Mouse (Mus musculus): Measurements from ENCODE around the gene Kif19a. TPM values are rescaled to one million over a fixed set of nuclear protein-coding genes. Genes with fewer than 3 reads are reported as not detected.

Gene Kif19a
- polyA plus RNA-seq (2016; fragmentation: Nextera tagmentation; extraction: Ambion mirVana): 2.1 and 2.4 TPM in 2 replicates

GRCm38 (mm10) chr11:114764820-114765818 is at the start of gene Kif19a:
TSS of gene Kif19a (plus strand) at chr11:114765388.
- no peak for ATAC-seq (ENCODE audit: insufficient number of reproducible peaks, insufficient read depth, low FRiP score, low TSS enrichment)
- peak within 1 kb of the TSS; percentile 20; the same call in 1 of the 2 replicates for H3K9ac ChIP-seq
- H3K4me3 ChIP-seq: peak within 1 kb of the TSS; percentile 47
- peaks cover 10% of the 10 kb centered on the region; the same call in 1 of the 2 replicates for H3K4me1 ChIP-seq
- H3K27ac ChIP-seq: no peak within 1 kb of the TSS
- peak within 1 kb of the TSS; percentile 85 for H3K4me2 ChIP-seq (replicated peaks)
- peaks cover 21% of the 10 kb centered on the region for H3K27me3 ChIP-seq
- no peaks in the 10 kb centered on the region for H3K9me3 ChIP-seq
- 3% methylated on average over 50 of the region's 51 CpGs for WGBS
- no peaks in the 10 kb centered on the region for H3K36me3 ChIP-seq

GRCm38 (mm10) chr11:114715531-114715930 is 49.7 kb upstream of the Kif19a start:
- WGBS: 68% methylated on average over 7 of the region's 7 CpGs

GRCm38 (mm10) chr11:114720535-114720934 is 44.7 kb upstream of the Kif19a start:
- Histone ChIP-seq H3K4me2 (replicated peaks) (no peak overlapping the region), H3K27me3 (no peaks in the 10 kb centered on the region), H3K9me3 (no peaks in the 10 kb centered on the region), H3K36me3 (no peaks in the 10 kb centered on the region), H3K27ac (no peak overlapping the region), H3K9ac (no peak overlapping the region), H3K4me1 (peaks cover 9% of the 10 kb centered on the region), H3K4me3 (no peak overlapping the region)
- no peak for ATAC-seq (ENCODE audit: insufficient number of reproducible peaks, insufficient read depth, low FRiP score, low TSS enrichment)
- WGBS: 88% methylated on average over 10 of the region's 10 CpGs

More at GRCm38 (mm10) chr11:114715531-114715930, 49.7 kb upstream of the Kif19a start:
- Histone ChIP-seq H3K4me1 (no peaks in the 10 kb centered on the region), H3K9ac (no peak overlapping the region), H3K4me3 (no peak overlapping the region), H3K36me3 (peaks cover 23% of the 10 kb centered on the region), H3K27me3 (no peaks in the 10 kb centered on the region), H3K27ac (no peak overlapping the region), H3K4me2 (replicated peaks) (no peak overlapping the region), H3K9me3 (no peaks in the 10 kb centered on the region)
- ATAC-seq (ENCODE audit: insufficient number of reproducible peaks, insufficient read depth, low FRiP score, low TSS enrichment): no peak

GRCm38 (mm10) chr11:114722438-114722837 is 42.8 kb upstream of the Kif19a start:
- Histone ChIP-seq H3K4me3 (no peak overlapping the region), H3K36me3 (no peaks in the 10 kb centered on the region), H3K4me2 (replicated peaks) (no peak overlapping the region), H3K4me1 (peaks cover 19% of the 10 kb centered on the region), H3K9me3 (no peaks in the 10 kb centered on the region), H3K27ac (no peak overlapping the region), H3K27me3 (0 out of 2 replicates have a peak, but pooled peaks cover 3% of the 10 kb centered on the region), H3K9ac (no peak overlapping the region)
- no peak for ATAC-seq (ENCODE audit: insufficient number of reproducible peaks, insufficient read depth, low FRiP score, low TSS enrichment)
- 84% methylated on average over 8 of the region's 8 CpGs for WGBS

- no peak overlapping the region for H3K27ac ChIP-seq
- ATAC-seq (ENCODE audit: insufficient number of reproducible peaks, insufficient read depth, low FRiP score, low TSS enrichment): no peak
- H3K27me3 ChIP-seq: 0 out of 2 replicates have a peak, but pooled peaks cover 3% of the 10 kb centered on the region
- no peak overlapping the region for H3K4me3 ChIP-seq
- no peaks in the 10 kb centered on the region for H3K9me3 ChIP-seq
- peaks cover 25% of the 10 kb centered on the region for H3K4me1 ChIP-seq
- H3K4me2 ChIP-seq (replicated peaks): no peak overlapping the region
- no peak overlapping the region for H3K9ac ChIP-seq
- no peaks in the 10 kb centered on the region for H3K36me3 ChIP-seq
- 69% methylated on average over 13 of the region's 13 CpGs for WGBS
These were observed 42.2 kb upstream of the Kif19a start for GRCm38 (mm10) chr11:114723030-114723429.

GRCm38 (mm10) chr11:114724787-114725590 is 40.2 kb upstream of the Kif19a start:
- peaks cover 42% of the 10 kb centered on the region for H3K4me1 ChIP-seq
- ATAC-seq (ENCODE audit: insufficient number of reproducible peaks, insufficient read depth, low FRiP score, low TSS enrichment): peak; percentile 22; the same call in 1 of the 2 replicates
- 36% methylated on average over 11 of the region's 11 CpGs for WGBS
- no peaks in the 10 kb centered on the region for H3K36me3 ChIP-seq
- no peaks in the 10 kb centered on the region for H3K9me3 ChIP-seq
- no peak overlapping the region for H3K4me3 ChIP-seq
- peak overlapping the region; percentile 73 for H3K27ac ChIP-seq
- H3K4me2 ChIP-seq (replicated peaks): peak overlapping the region; percentile 29; the same call in 1 of the 2 replicates
- no peak overlapping the region for H3K9ac ChIP-seq
- H3K27me3 ChIP-seq: 0 out of 2 replicates have a peak, but pooled peaks cover 3% of the 10 kb centered on the region

- peak; percentile 74 for ATAC-seq (ENCODE audit: insufficient number of reproducible peaks, insufficient read depth, low FRiP score, low TSS enrichment)
- Histone ChIP-seq H3K36me3 (no peaks in the 10 kb centered on the region), H3K27me3 (0 out of 2 replicates have a peak, but pooled peaks cover 3% of the 10 kb centered on the region), H3K4me1 (peaks cover 42% of the 10 kb centered on the region), H3K9ac (peak within 1 kb of the TSS; percentile 10; the same call in 1 of the 2 replicates), H3K4me3 (peak within 1 kb of the TSS; percentile 18), H3K9me3 (no peaks in the 10 kb centered on the region), H3K27ac (no peak within 1 kb of the TSS), H3K4me2 (replicated peaks) (peak within 1 kb of the TSS; percentile 62)
- WGBS: 11% methylated on average over 34 of the region's 34 CpGs
These were observed 38.0 kb upstream of the Kif19a start, which contains the start of gene Dnaic2 for GRCm38 (mm10) chr11:114726965-114727825. TSS of gene Dnaic2 (plus strand) at chr11:114727408.

- WGBS: 37% methylated on average over 5 of the region's 5 CpGs
- no peak for ATAC-seq (ENCODE audit: insufficient number of reproducible peaks, insufficient read depth, low FRiP score, low TSS enrichment)
- H3K27ac ChIP-seq: no peak overlapping the region
- no peaks in the 10 kb centered on the region for H3K9me3 ChIP-seq
- peak overlapping the region; percentile 62 for H3K4me2 ChIP-seq (replicated peaks)
- peaks cover 42% of the 10 kb centered on the region for H3K4me1 ChIP-seq
- no peak overlapping the region for H3K4me3 ChIP-seq
- no peaks in the 10 kb centered on the region for H3K36me3 ChIP-seq
- 0 out of 2 replicates have a peak, but pooled peaks cover 3% of the 10 kb centered on the region for H3K27me3 ChIP-seq
- H3K9ac ChIP-seq: no peak overlapping the region
These were observed 37.4 kb upstream of the Kif19a start for GRCm38 (mm10) chr11:114727826-114728186.

- no peak for ATAC-seq (ENCODE audit: insufficient number of reproducible peaks, insufficient read depth, low FRiP score, low TSS enrichment)
- 29% methylated on average over 5 of the region's 5 CpGs for WGBS
- Histone ChIP-seq H3K9me3 (no peaks in the 10 kb centered on the region), H3K9ac (no peak overlapping the region), H3K4me1 (peaks cover 42% of the 10 kb centered on the region), H3K4me2 (replicated peaks) (no peak overlapping the region), H3K27ac (no peak overlapping the region), H3K36me3 (no peaks in the 10 kb centered on the region), H3K27me3 (0 out of 2 replicates have a peak, but pooled peaks cover 3% of the 10 kb centered on the region), H3K4me3 (no peak overlapping the region)
These were observed 36.9 kb upstream of the Kif19a start for GRCm38 (mm10) chr11:114728333-114728732.

- Histone ChIP-seq H3K4me1 (peaks cover 39% of the 10 kb centered on the region), H3K4me3 (no peak overlapping the region), H3K9me3 (no peaks in the 10 kb centered on the region), H3K36me3 (no peaks in the 10 kb centered on the region), H3K27ac (no peak overlapping the region), H3K27me3 (0 out of 2 replicates have a peak, but pooled peaks cover 3% of the 10 kb centered on the region), H3K9ac (no peak overlapping the region), H3K4me2 (replicated peaks) (no peak overlapping the region)
- WGBS: 52% methylated on average over 6 of the region's 6 CpGs
- no peak for ATAC-seq (ENCODE audit: insufficient number of reproducible peaks, insufficient read depth, low FRiP score, low TSS enrichment)
These were observed 35.3 kb upstream of the Kif19a start for GRCm38 (mm10) chr11:114729832-114730363.

Data from embryonic facial prominence, embryonic 12.5 days (tissue).